Mouse (Mus musculus) T-cell, adult 66 days (primary cell): Measurements from ENCODE around the gene Dnmt3l. TPM values are rescaled to one million over a fixed set of nuclear protein-coding genes. Genes with fewer than 3 reads are reported as not detected.

ENCODE experiments used
- total RNA-seq, 2 experiments: library from RNA; stranded (reverse); gene quantifications; 3 replicates in 1 of 2; 4 replicates in 1 of 2; pipeline ENCODE4 v1.2.4; 2023

Dnmt3l gene
- total RNA-seq, result not detected

GRCm38 (mm10) chr10:78041647-78042046 is at the start of gene Dnmt3l:
Dnmt3l (plus strand) TSS chr10:78041947.

GRCm38 (mm10) chr10:78009945-78010293 is 31.8 kb upstream of the Dnmt3l start, which contains the start of gene Pfkl:
Pfkl (minus strand) TSS chr10:78010083.

DNA sequence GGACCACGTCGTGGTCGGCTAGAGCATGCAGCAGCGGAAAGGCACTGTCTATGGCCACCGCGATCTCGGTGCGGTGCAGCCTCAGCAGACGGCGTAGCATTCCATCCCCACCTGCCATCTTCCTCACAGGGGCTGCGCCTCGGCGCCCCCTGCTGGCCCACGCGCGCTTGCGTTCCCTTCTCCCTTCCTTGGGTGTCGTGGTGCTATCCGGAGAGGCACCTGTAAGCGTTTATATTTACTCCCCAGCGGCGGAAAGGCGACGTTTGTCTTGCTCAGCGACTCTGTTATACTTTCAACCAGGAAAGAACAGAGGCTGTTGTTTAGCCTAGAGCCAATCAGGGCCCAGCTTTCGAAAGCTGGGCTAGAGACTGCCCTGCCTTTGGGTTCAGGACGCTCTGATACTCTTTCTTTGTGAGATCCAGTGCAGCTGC is 1.7 kb downstream of the Dnmt3l start, which contains the start of gene Aire:
Gene Aire, minus strand, starts transcription at position 205 of the 431 bp plus-strand sequence.

GRCm38 (mm10) chr10:78069101-78070011 is 27.6 kb downstream of the Dnmt3l start, which contains the start of gene Icosl:
Icosl (plus strand) TSS chr10:78069302.

Other genes starting within 250 kb of the Dnmt3l start
- gene Gm9639, start 246.9 kb upstream of the Dnmt3l start, total RNA-seq, result not detected
- not detected for gene Gm19668, start 242.8 kb upstream of the Dnmt3l start, total RNA-seq
- gene Gm9507, start 230.1 kb upstream of the Dnmt3l start, total RNA-seq, result not detected
- gene Gm2696, start 227.3 kb upstream of the Dnmt3l start, total RNA-seq, result not detected
- not detected for gene Krtap10-4, start 214.9 kb upstream of the Dnmt3l start, total RNA-seq
- gene Krtap10-10, start 206.0 kb upstream of the Dnmt3l start, total RNA-seq, result not detected
- not detected for gene Gm36176, start 195.1 kb upstream of the Dnmt3l start, total RNA-seq
- not detected for gene Gm10318, start 189.1 kb upstream of the Dnmt3l start, total RNA-seq
- gene Gm3285, start 180.0 kb upstream of the Dnmt3l start, total RNA-seq, result not detected
- not detected for gene Lrrc3, start 139.4 kb upstream of the Dnmt3l start, total RNA-seq
- gene Trpm2, start 71.4 kb upstream of the Dnmt3l start, total RNA-seq, result 1 to 10 TPM; 2.1 to 2.3 TPM
- gene 1810043G02Rik, start 63.4 kb upstream of the Dnmt3l start, total RNA-seq, result 10 to 100 TPM in 1 of 2 experiments, 1 to 10 TPM in 1; 5.7 to 11.2 TPM
- 100 to 1,000 TPM in 1 of 2 experiments, 10 to 100 TPM in 1; 93.0 to 116 TPM for gene Pfkl, start 31.9 kb upstream of the Dnmt3l start, total RNA-seq
- not detected for gene Aire, start 1.7 kb downstream of the Dnmt3l start, total RNA-seq
- 1 to 10 TPM; 5.5 to 6.9 TPM for gene Icosl, start 27.4 kb downstream of the Dnmt3l start, total RNA-seq
- gene D10Jhu81e, start 127.8 kb downstream of the Dnmt3l start, total RNA-seq, result 10 to 100 TPM; 53.0 to 58.6 TPM
- gene Pwp2, start 143.2 kb downstream of the Dnmt3l start, total RNA-seq, result 10 to 100 TPM; 28.4 TPM
- 10 to 100 TPM; 69.2 to 74.0 TPM for gene Trappc10, start 202.7 kb downstream of the Dnmt3l start, total RNA-seq